Mouse (Mus musculus) embryonic stem cell, embryonic (primary cell): ENCODE results near the gene Snapc5.

Source experiments
- CTCF ChIA-PET, 4 experiments: fragments of 300-600 bp in 2 of 4; fragments of 350-600 bp in 2 of 4; sonication (Branson Sonifier 250); formaldehyde crosslinking; loops; one replicate each; lab custom pipeline; 2022; ENCODE audit warnings: inconsistent platforms in 2 of 4; lab: Charles Lee
- POLR2A ChIA-PET, 4 experiments: fragments of 300-600 bp in 2 of 4; fragments of 350-600 bp in 2 of 4; sonication (Branson Sonifier 250); formaldehyde crosslinking; loops; one replicate each; lab custom pipeline; 2022; ENCODE audit warnings: antibody characterized with exemption in 4 of 4, inconsistent platforms in 1 of 4; lab: Charles Lee

Gene Snapc5

GRCm38 (mm10) chr9:64178974-64179646 lies at the start of gene Snapc5:
TSS of gene Snapc5 (plus strand) at chr9:64179274.
- POLR2A ChIA-PET, result interaction anchor here (0.5 to 15.8 kb wide), 119 partner anchors 8 to 1462 kb away, joined by 3 to 686 read pairs (median 6); partner anchors contain the start of genes Tipin (in 4 of the 4), Map2k1 (in 3 of the 4), Rab11a (in 2 of the 4) and Rpl4 (in 2 of the 4)
- CTCF ChIA-PET, result interaction anchor here (0.5 to 3.5 kb wide), 50 partner anchors 9 to 270 kb away, joined by 3 to 38 read pairs (median 5); partner anchors contain the start of genes Tipin (in 4 of the 4) and Map2k1 (in 2 of the 4)

GRCm38 (mm10) chr9:64131623-64132022 lies 47.5 kb upstream of the Snapc5 start:
- POLR2A ChIA-PET, result interaction anchor here in 2 of 4 experiments (0.6 to 43.4 kb wide), 18 partner anchors 10 to 175 kb away, joined by 3 to 686 read pairs (median 4); partner anchors contain the start of genes Lctl (in 2 of the 2), Tipin (in 2 of the 2), Rpl4 (in 1 of the 2) and Snapc5 (in 1 of the 2)
- CTCF ChIA-PET, result interaction anchor here in 2 of 4 experiments (0.5 to 1.7 kb wide), 6 partner anchors 12 to 250 kb away, joined by 3 to 16 read pairs (median 4); no protein-coding TSS in a partner anchor

- CTCF ChIA-PET, result interaction anchor here (0.6 to 7.9 kb wide), 29 partner anchors 9 to 229 kb away, joined by 3 to 66 read pairs (median 4); partner anchors contain the start of genes Snapc5 (in 1 of the 4) and Tipin (in 1 of the 4)
Measured at GRCm38 (mm10) chr9:64138896-64139295, 40.2 kb upstream of the Snapc5 start.

GRCm38 (mm10) chr9:64139879-64140278 lies 39.2 kb upstream of the Snapc5 start:
- POLR2A ChIA-PET, result interaction anchor here (0.6 to 43.4 kb wide), 22 partner anchors 10 to 182 kb away, joined by 3 to 686 read pairs (median 4); partner anchors contain the start of genes Snapc5 (in 2 of the 4), Rpl4 (in 1 of the 4) and Zwilch (in 1 of the 4)
- CTCF ChIA-PET, result interaction anchor here (0.6 to 7.9 kb wide), 15 partner anchors 10 to 844 kb away, joined by 3 to 66 read pairs (median 5); partner anchors contain the start of gene Snapc5 (in 1 of the 4)

More at GRCm38 (mm10) chr9:64138896-64139295, 40.2 kb upstream of the Snapc5 start:
- POLR2A ChIA-PET, result interaction anchor here in 3 of 4 experiments (0.5 to 43.4 kb wide), 26 partner anchors 11 to 142 kb away, joined by 3 to 686 read pairs (median 4); partner anchors contain the start of genes Snapc5 (in 2 of the 3), Tipin (in 2 of the 3), Zwilch (in 2 of the 3) and Lctl (in 1 of the 3)

GRCm38 (mm10) chr9:64156641-64157040 lies 22.4 kb upstream of the Snapc5 start:
- POLR2A ChIA-PET, result interaction anchor here in 2 of 4 experiments (0.8 to 43.4 kb wide), 8 partner anchors 8 to 193 kb away, joined by 3 to 686 read pairs (median 5); partner anchors contain the start of genes Zwilch (in 2 of the 2), Rpl4 (in 1 of the 2), Snapc5 (in 1 of the 2) and Tipin (in 1 of the 2)
- CTCF ChIA-PET, result interaction anchor here in 1 of 4 experiments (0.6 to 1.3 kb wide), 2 partner anchors 15 to 16 kb away, joined by 3 to 4 read pairs; no protein-coding TSS in a partner anchor

GRCm38 (mm10) chr9:64160471-64160870 lies 18.6 kb upstream of the Snapc5 start:
- POLR2A ChIA-PET, result interaction anchor here in 3 of 4 experiments (0.6 to 43.4 kb wide), 26 partner anchors 8 to 917 kb away, joined by 3 to 686 read pairs (median 4); partner anchors contain the start of genes Snapc5 (in 3 of the 3), Zwilch (in 3 of the 3), Rpl4 (in 2 of the 3) and Tipin (in 2 of the 3)
- CTCF ChIA-PET, result interaction anchor here (0.6 to 1.9 kb wide), 5 partner anchors 19 to 964 kb away, joined by 3 to 5 read pairs (median 5); partner anchors contain the start of gene Snapc5 (in 1 of the 4)

- CTCF ChIA-PET, result interaction anchor here in 2 of 4 experiments (0.7 to 1.8 kb wide), 5 partner anchors 9 to 107 kb away, joined by 3 to 6 read pairs (median 4); partner anchors contain the start of gene Snapc5 (in 1 of the 2)
- POLR2A ChIA-PET, result interaction anchor here in 3 of 4 experiments (0.5 to 15.8 kb wide), 23 partner anchors 9 to 138 kb away, joined by 3 to 686 read pairs (median 7); partner anchors contain the start of genes Snapc5 (in 3 of the 3) and Tipin (in 2 of the 3)
Measured at GRCm38 (mm10) chr9:64169967-64170366, 9.1 kb upstream of the Snapc5 start.

- POLR2A ChIA-PET, result interaction anchor here (0.6 to 15.8 kb wide), 73 partner anchors 8 to 1096 kb away, joined by 3 to 686 read pairs (median 5); partner anchors contain the start of genes Map2k1 (in 3 of the 4), Tipin (in 3 of the 4) and Snapc5 (in 2 of the 4)
- CTCF ChIA-PET, result interaction anchor here in 2 of 4 experiments (0.6 to 0.8 kb wide), 2 partner anchors 28 to 52 kb away, joined by 3 to 4 read pairs; no protein-coding TSS in a partner anchor
Measured at GRCm38 (mm10) chr9:64172145-64172815, 6.8 kb upstream of the Snapc5 start.

- ChIA-PET CTCF (no interaction called here), POLR2A (interaction anchor here (0.6 to 15.8 kb wide), 92 partner anchors 7 to 574 kb away, joined by 3 to 686 read pairs (median 5); partner anchors contain the start of genes Map2k1 (in 3 of the 4), Tipin (in 3 of the 4), Snapc5 (in 2 of the 4) and Lctl (in 1 of the 4))
Measured at GRCm38 (mm10) chr9:64172816-64173665, 6.0 kb upstream of the Snapc5 start, which contains the start of the genes Zwilch and Rpl4. TSS of gene Zwilch (minus strand) at chr9:64173104. TSS of gene Rpl4 (plus strand) at chr9:64173375.

- ChIA-PET CTCF (no interaction called here), POLR2A (interaction anchor here (0.5 to 15.8 kb wide), 69 partner anchors 7 to 573 kb away, joined by 3 to 686 read pairs (median 5); partner anchors contain the start of genes Map2k1 (in 3 of the 4), Tipin (in 3 of the 4), Snapc5 (in 2 of the 4) and Lctl (in 1 of the 4))
Measured at GRCm38 (mm10) chr9:64173666-64174220, 5.3 kb upstream of the Snapc5 start.

- ChIA-PET CTCF (no interaction called here), POLR2A (interaction anchor here in 3 of 4 experiments (0.5 to 15.8 kb wide), 36 partner anchors 10 to 572 kb away, joined by 3 to 686 read pairs (median 8); partner anchors contain the start of genes Tipin (in 2 of the 3), Lctl (in 1 of the 3), Map2k1 (in 1 of the 3) and Uchl4 (in 1 of the 3))
Measured at GRCm38 (mm10) chr9:64174341-64174740, 4.7 kb upstream of the Snapc5 start.

- ChIA-PET POLR2A (interaction anchor here in 3 of 4 experiments (0.9 to 15.8 kb wide), 28 partner anchors 10 to 107 kb away, joined by 3 to 686 read pairs (median 9); partner anchors contain the start of genes Tipin (in 3 of the 3), Map2k1 (in 1 of the 3) and Uchl4 (in 1 of the 3)), CTCF (no interaction called here)
Measured at GRCm38 (mm10) chr9:64174766-64175165, 4.3 kb upstream of the Snapc5 start.

GRCm38 (mm10) chr9:64175378-64175777 lies 3.7 kb upstream of the Snapc5 start:
- CTCF ChIA-PET, result no interaction called here
- POLR2A ChIA-PET, result interaction anchor here in 3 of 4 experiments (0.9 to 15.8 kb wide), 30 partner anchors 8 to 116 kb away, joined by 3 to 686 read pairs (median 10); partner anchors contain the start of genes Tipin (in 3 of the 3) and Map2k1 (in 1 of the 3)

GRCm38 (mm10) chr9:64178610-64178973 lies 482 bp upstream of the Snapc5 start:
- ChIA-PET POLR2A (interaction anchor here (0.6 to 15.8 kb wide), 111 partner anchors 8 to 1193 kb away, joined by 3 to 686 read pairs (median 7); partner anchors contain the start of genes Tipin (in 4 of the 4), Map2k1 (in 3 of the 4), Rpl4 (in 2 of the 4) and Uchl4 (in 2 of the 4)), CTCF (interaction anchor here (0.5 to 3.5 kb wide), 45 partner anchors 10 to 438 kb away, joined by 3 to 38 read pairs (median 5); partner anchors contain the start of genes Tipin (in 3 of the 4) and Map2k1 (in 2 of the 4))

GRCm38 (mm10) chr9:64183295-64183694 lies 4.2 kb downstream of the Snapc5 start:
- ChIA-PET CTCF (interaction anchor here in 1 of 4 experiments (0.6 to 0.7 kb wide), 2 partner anchors 189 to 1032 kb away, joined by 4 to 6 read pairs; no protein-coding TSS in a partner anchor), POLR2A (interaction anchor here in 3 of 4 experiments (0.5 to 5.1 kb wide), 19 partner anchors 11 to 98 kb away, joined by 3 to 96 read pairs (median 9); partner anchors contain the start of genes Rpl4 (in 2 of the 3), Tipin (in 2 of the 3), Zwilch (in 2 of the 3) and Map2k1 (in 1 of the 3))
